Mouse (Mus musculus) MEL (cell line): ENCODE measurements around the gene Plekhm3. TPM values are rescaled to one million over a fixed set of nuclear protein-coding genes. Genes with fewer than 3 reads are reported as not detected.

Source experiments
- DNase-seq: peaks from one replicate; pipeline ENCODE4 v3.0.0; 2011; ENCODE audit warnings: low read depth, low spot score
- H3K27ac ChIP-seq: 2 replicates; pipeline ENCODE4 v1.5.1; 2012; ENCODE audit warnings: low read depth, mild to moderate bottlenecking, control low read depth, low read length, moderate library complexity; ENCODE audit not compliant: control insufficient read depth
- H3K27me3 ChIP-seq, 2 experiments: fragments of 150-350 bp in 1 of 2; sonication (generic) in 1 of 2; 2 replicates each; pipeline ENCODE4 v1.6.1; 2012; ENCODE audit warnings: low read length in 2 of 2, mild to moderate bottlenecking in 2 of 2, improper control_type of control experiment in 1 of 2, moderate library complexity in 1 of 2; ENCODE audit not compliant: insufficient read depth in 2 of 2, control insufficient read depth in 1 of 2
- H3K36me3 ChIP-seq, 2 experiments: 2 replicates each; pipeline ENCODE4 v1.6.1; 2012 to 2014; ENCODE audit warnings: low read length in 2 of 2, improper control_type of control experiment in 1 of 2, inconsistent platforms in 1 of 2, mild to moderate bottlenecking in 1 of 2; ENCODE audit not compliant: insufficient read depth in 2 of 2, control insufficient read depth in 1 of 2
- H3K4me1 ChIP-seq, 2 experiments: fragments of 150-350 bp in 1 of 2; sonication (generic) in 1 of 2; 2 replicates each; pipeline ENCODE4 v1.6.1; 2012; ENCODE audit warnings: low read length in 2 of 2, improper control_type of control experiment in 1 of 2, mild to moderate bottlenecking in 1 of 2; ENCODE audit not compliant: insufficient read depth in 2 of 2, control insufficient read depth in 1 of 2
- H3K4me3 ChIP-seq, 2 experiments: fragments of 150-350 bp in 1 of 2; sonication (generic) in 1 of 2; 2 replicates each; pipeline ENCODE4 v1.5.1; 2012; ENCODE audit warnings: low read depth in 2 of 2, low read length in 2 of 2, mild to moderate bottlenecking in 2 of 2, moderate library complexity in 2 of 2, control low read depth in 1 of 2, improper control_type of control experiment in 1 of 2; ENCODE audit not compliant: control insufficient read depth in 1 of 2, insufficient read depth in 1 of 2
- H3K79me2 ChIP-seq: 2 replicates; pipeline ENCODE4 v1.6.1; 2012; ENCODE audit warnings: mild to moderate bottlenecking, low read length, moderate library complexity; ENCODE audit not compliant: control insufficient read depth, poor library complexity, insufficient read depth
- H3K9ac ChIP-seq: 2 replicates; pipeline ENCODE4 v1.6.1; 2012; ENCODE audit warnings: low read depth, mild to moderate bottlenecking, control low read depth, low read length, moderate library complexity; ENCODE audit not compliant: control insufficient read depth, poor library complexity, severe bottlenecking
- H3K9me3 ChIP-seq: fragments of 150-350 bp; sonication (generic); replicated peaks from 2 replicates; pipeline ENCODE4 v1.6.1; 2012; ENCODE audit warnings: mild to moderate bottlenecking, low read length, improper control_type of control experiment, moderate library complexity; ENCODE audit not compliant: insufficient read depth
- BHLHE40 ChIP-seq: IDR thresholded peaks from 2 replicates; pipeline ENCODE4 v1.6.1; 2012; ENCODE audit warnings: low read depth, mild to moderate bottlenecking, inconsistent platforms, low read length, improper control_type of control experiment, borderline replicate concordance
- EP300 ChIP-seq, 2 experiments: IDR thresholded peaks; 2 replicates each; pipeline ENCODE4 v1.6.1; 2011; ENCODE audit warnings: improper control_type of control experiment in 2 of 2, low read length in 2 of 2, low read depth in 1 of 2, mild to moderate bottlenecking in 1 of 2
- ETS1 ChIP-seq: IDR thresholded peaks from 2 replicates; pipeline ENCODE4 v1.6.1; 2012; ENCODE audit warnings: low read depth, mild to moderate bottlenecking, inconsistent platforms, low read length, improper control_type of control experiment, moderate library complexity
- GABPA ChIP-seq: IDR thresholded peaks from 2 replicates; pipeline ENCODE4 v1.6.1; 2012; ENCODE audit warnings: low read depth, mild to moderate bottlenecking, inconsistent platforms, low read length, improper control_type of control experiment, moderate library complexity
- GATA1 ChIP-seq: IDR thresholded peaks from 2 replicates; pipeline ENCODE4 v1.6.1; 2011; ENCODE audit warnings: low read depth, low read length, improper control_type of control experiment
- HCFC1 ChIP-seq: IDR thresholded peaks from 2 replicates; pipeline ENCODE4 v1.6.1; 2012; ENCODE audit warnings: low read depth, mild to moderate bottlenecking, inconsistent platforms, low read length, improper control_type of control experiment, moderate library complexity
- JUND ChIP-seq: IDR thresholded peaks from 2 replicates; pipeline ENCODE4 v1.6.1; 2011; ENCODE audit warnings: low read depth, mild to moderate bottlenecking, improper control_type of control experiment, low read length
- KAT2A ChIP-seq: conservative IDR thresholded peaks from 2 replicates; pipeline ENCODE4 v1.6.1; 2012; ENCODE audit warnings: low read depth, low read length, improper control_type of control experiment, inconsistent platforms
- MYB ChIP-seq: IDR thresholded peaks from 2 replicates; pipeline ENCODE4 v1.6.1; 2011; ENCODE audit warnings: mild to moderate bottlenecking, low read depth, low read length, improper control_type of control experiment
- POLR2A ChIP-seq, 2 experiments: IDR thresholded peaks; 2 replicates each; pipeline ENCODE4 v1.6.1; 2011 to 2012; ENCODE audit warnings: low read length in 2 of 2, mild to moderate bottlenecking in 2 of 2, control low read depth in 1 of 2, improper control_type of control experiment in 1 of 2, low read depth in 1 of 2, moderate library complexity in 1 of 2; ENCODE audit not compliant: control insufficient read depth in 1 of 2, insufficient read depth in 1 of 2, poor library complexity in 1 of 2
- POLR2AphosphoS2 ChIP-seq: IDR thresholded peaks from 2 replicates; pipeline ENCODE4 v1.6.1; 2011; ENCODE audit warnings: low read length, improper control_type of control experiment
- RCOR1 ChIP-seq: IDR thresholded peaks from 2 replicates; pipeline ENCODE4 v1.6.1; 2012; ENCODE audit warnings: low read depth, mild to moderate bottlenecking, inconsistent platforms, low read length, improper control_type of control experiment
- SMC3 ChIP-seq: IDR thresholded peaks from 2 replicates; pipeline ENCODE4 v1.6.1; 2011; ENCODE audit warnings: low read depth, low read length, improper control_type of control experiment
- TCF12 ChIP-seq: IDR thresholded peaks from 2 replicates; pipeline ENCODE4 v1.6.1; 2014; ENCODE audit warnings: low read depth, mild to moderate bottlenecking, inconsistent platforms, low read length, improper control_type of control experiment, moderate library complexity
- ZNF384 ChIP-seq: IDR thresholded peaks from 2 replicates; pipeline ENCODE4 v1.6.1; 2012; ENCODE audit warnings: low read depth, mild to moderate bottlenecking, inconsistent platforms, low read length, improper control_type of control experiment
- polyA plus RNA-seq, 2 experiments: library from polyadenylated mRNA; stranded (reverse) in 1 of 2; unstranded in 1 of 2; fragments of >175 nt in 1 of 2; fragments of >200 nt in 1 of 2; gene quantifications; 2 replicates each; pipeline versions ENCODE4 v1.2.1 to v1.2.4; 2012; ENCODE audit warnings: low replicate concordance in 2 of 2, low read depth in 1 of 2; ENCODE audit not compliant: insufficient read length in 2 of 2, insufficient read depth in 1 of 2, missing spikeins in 1 of 2
- total RNA-seq: library from RNA; depleted of rRNA; stranded (reverse); fragments of 300-350 nt; gene quantifications from 2 replicates; pipeline ENCODE4 v1.2.3, GENCODE M21; 2012

The Plekhm3 gene
- total and polyA plus RNA-seq, 3 experiments: 1.8 to 2.0 TPM; not detected in 1

DNA sequence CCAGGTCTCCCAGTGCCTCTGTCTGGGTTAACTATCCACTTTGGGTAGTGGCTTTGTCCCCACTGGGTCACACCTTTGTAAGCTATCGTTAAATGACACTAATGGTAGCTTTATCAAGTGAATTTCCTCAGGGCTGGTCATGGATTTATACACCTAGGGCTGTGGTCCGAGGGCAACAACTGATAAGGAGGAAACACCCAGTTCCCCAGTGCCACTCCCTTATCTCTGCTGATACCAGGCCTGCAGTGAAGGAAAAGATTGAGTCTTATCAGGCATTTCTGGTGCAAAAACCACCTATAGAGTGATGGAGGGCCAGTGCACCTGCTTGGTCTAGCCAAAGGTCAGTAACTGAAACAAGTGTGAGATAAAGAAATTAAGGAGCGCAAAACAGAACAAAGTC, 159.0 kb downstream of the Plekhm3 start:
- Histone ChIP-seq H3K4me1 (peaks cover 0 to 17% of the 10 kb centered on the region in 2 experiments; a peak in 3 of 4 replicates), H3K9me3 (no peaks in the 10 kb centered on the region), H3K79me2 (no peaks in the 10 kb centered on the region), H3K27me3 (no peaks in the 10 kb centered on the region), H3K27ac (no peak overlapping the region; the same call in 1 of the 2 replicates), H3K36me3 (peaks cover 0 to 12% of the 10 kb centered on the region in 2 experiments; a peak in 2 of 4 replicates), H3K9ac (no peak overlapping the region), H3K4me3 (no peak overlapping the region)
- peak; percentile 96 for TF ChIP-seq RCOR1
- TF ChIP-seq TCF12: peak; percentile 81
- peak; percentile 76 to 89 for TF ChIP-seq EP300 (IDR thresholded peaks at IDR 0.05; ENCODE audit: low read depth in 1 of 2, low read length in 2 of 2)
- TF ChIP-seq BHLHE40: peak; percentile 49; the same call in 1 of the 2 replicates
- TF ChIP-seq GATA1: peak; percentile 93
- TF ChIP-seq ETS1: peak; percentile 43; the same call in 1 of the 2 replicates
- TF ChIP-seq POLR2AphosphoS2: no peak
- TF ChIP-seq GABPA: no peak
- no peak for DNase-seq

DNA sequence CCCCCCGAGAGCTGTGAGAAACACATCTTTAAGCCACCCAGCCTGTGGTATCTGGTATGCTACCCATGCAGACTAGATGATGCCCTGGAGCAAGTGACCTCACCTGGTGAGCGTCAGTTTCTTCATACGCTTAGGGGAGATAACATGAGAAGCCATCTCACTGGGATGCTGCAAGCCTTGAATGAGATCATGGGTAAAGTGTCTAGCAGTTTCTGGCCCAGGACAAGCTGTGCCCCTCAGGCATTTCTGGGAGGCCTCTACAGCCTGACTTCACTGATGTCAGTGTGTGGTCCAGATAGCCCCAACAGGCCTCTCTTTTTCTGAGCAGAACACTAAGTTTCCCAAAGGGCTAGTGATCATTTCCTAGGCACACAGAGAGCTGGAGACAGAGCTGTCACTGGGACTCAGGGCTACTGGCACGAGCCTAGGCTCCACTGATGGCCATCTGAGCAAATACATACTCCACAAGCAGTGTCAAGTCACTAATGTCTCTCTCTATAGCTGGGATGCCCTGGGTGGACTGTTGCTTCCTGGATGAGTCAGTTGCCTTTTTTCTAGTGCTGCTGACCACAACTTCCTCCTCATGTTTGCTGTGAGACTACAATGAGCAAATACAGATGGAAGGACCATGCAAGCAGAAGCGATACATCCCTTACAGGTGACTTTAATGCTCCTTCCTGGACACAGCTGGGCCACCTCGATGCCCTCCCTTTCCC, 159.6 kb downstream of the Plekhm3 start:
- Histone ChIP-seq H3K4me3 (no peak overlapping the region), H3K9me3 (no peaks in the 10 kb centered on the region), H3K4me1 (peaks cover 0 to 17% of the 10 kb centered on the region in 2 experiments; a peak in 3 of 4 replicates), H3K79me2 (no peaks in the 10 kb centered on the region), H3K9ac (no peak overlapping the region)
- DNase-seq: peak; percentile 78
- no peak for TF ChIP-seq KAT2A
- no peak for TF ChIP-seq POLR2A (IDR thresholded peaks at IDR 0.05; ENCODE audit: control insufficient read depth in 1 of 2, insufficient read depth in 1 of 2, low read depth in 1 of 2, low read length in 2 of 2, poor library complexity in 1 of 2)
- TF ChIP-seq EP300 (IDR thresholded peaks at IDR 0.05; ENCODE audit: low read depth in 1 of 2, low read length in 2 of 2): peak in 1 of 2 experiments; percentile 54; a peak in 1 of 4 replicates
- peak; percentile 73; the same call in 1 of the 2 replicates for TF ChIP-seq JUND
- no peak for TF ChIP-seq HCFC1
- no peak for TF ChIP-seq MYB
- peak; percentile 62; the same call in 1 of the 2 replicates for TF ChIP-seq ZNF384
- no peak for TF ChIP-seq GATA1
- no peak for TF ChIP-seq SMC3
- TF ChIP-seq, all 39 proteins: peak for 3
- Histone ChIP-seq H3K36me3 (peaks cover 0 to 12% of the 10 kb centered on the region in 2 experiments; a peak in 2 of 4 replicates), H3K27me3 (no peaks in the 10 kb centered on the region), H3K27ac (no peak overlapping the region; the same call in 1 of the 2 replicates)
